Mouse (Mus musculus) heart, embryonic 10.5 days (tissue): ENCODE results near the gene Ccdc71. TPM values are rescaled to one million over a fixed set of nuclear protein-coding genes. Genes with fewer than 3 reads are reported as not detected.

ENCODE experiments used
- DNase-seq: peaks from one replicate; pipeline ENCODE4 v3.0.0-alpha.2; 2017; ENCODE audit warnings: low spot score
- H3K27ac ChIP-seq: fragments of 300-500 bp; sonication (generic); 2 replicates; pipeline ENCODE4 v1.5.1; 2016; ENCODE audit warnings: mild to moderate bottlenecking
- H3K27me3 ChIP-seq: fragments of 300-500 bp; sonication (generic); 2 replicates; pipeline ENCODE4 v1.6.1; 2016; ENCODE audit warnings: mild to moderate bottlenecking; ENCODE audit not compliant: poor library complexity, insufficient read depth, severe bottlenecking
- H3K36me3 ChIP-seq: fragments of 300-500 bp; sonication (generic); 2 replicates; pipeline ENCODE4 v1.6.1; 2016; ENCODE audit warnings: mild to moderate bottlenecking, moderate library complexity
- H3K4me1 ChIP-seq: fragments of 300-500 bp; sonication (generic); 2 replicates; pipeline ENCODE4 v1.6.1; 2016; ENCODE audit warnings: mild to moderate bottlenecking
- H3K4me3 ChIP-seq: fragments of 300-500 bp; sonication (generic); 2 replicates; pipeline ENCODE4 v1.5.1; 2016; ENCODE audit warnings: mild to moderate bottlenecking, moderate library complexity
- H3K9me3 ChIP-seq: fragments of 300-500 bp; sonication (generic); 2 replicates; pipeline ENCODE4 v1.6.1; 2016; ENCODE audit warnings: mild to moderate bottlenecking, moderate library complexity
- WGBS: fragments of 180-500 bp; shearing (Covaris S2); methylation state at CpG from one replicate; pipeline ENCODE4 v1.1.7; 2016; 5-methylcytosine and 5-hydroxymethylcytosine counted together
- polyA plus RNA-seq: library from polyadenylated mRNA; unstranded; fragments of >200 nt; fragmentation: Nextera tagmentation; extraction: Ambion mirVana; gene quantifications from 2 replicates; pipeline ENCODE4 v1.2.1, GENCODE M21; 2016

Gene Ccdc71
- polyA plus RNA-seq, 1 experiment from 2014 or later, result 61.1 TPM

DNA sequence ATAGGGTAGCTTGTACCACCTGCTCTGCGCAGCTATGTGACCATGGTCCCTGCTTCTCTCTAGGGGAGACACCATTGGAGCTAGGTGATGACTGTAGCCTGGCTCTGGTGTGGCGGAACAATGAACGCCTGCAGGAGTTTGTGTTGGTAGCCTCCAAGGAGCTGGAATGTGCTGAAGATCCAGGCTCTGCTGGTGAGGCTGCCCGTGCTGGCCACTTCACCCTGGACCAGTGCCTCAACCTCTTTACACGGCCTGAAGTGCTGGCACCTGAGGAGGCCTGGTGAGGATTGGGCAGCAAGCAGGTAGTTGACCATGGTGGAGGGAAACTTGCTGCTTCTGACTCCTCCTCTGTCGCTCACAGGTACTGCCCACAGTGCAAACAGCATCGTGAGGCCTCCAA is 38.9 kb downstream of the Ccdc71 start:
- 97% methylated on average over 7 of the region's 7 CpGs for WGBS
- H3K4me3 ChIP-seq, result no peak overlapping the region
- no peaks in the 10 kb centered on the region for H3K4me1 ChIP-seq
- no peaks in the 10 kb centered on the region for H3K27me3 ChIP-seq
- DNase-seq, result no peak
- peaks cover 92% of the 10 kb centered on the region for H3K36me3 ChIP-seq
- no peak overlapping the region for H3K27ac ChIP-seq
- H3K9me3 ChIP-seq, result no peaks in the 10 kb centered on the region

DNA sequence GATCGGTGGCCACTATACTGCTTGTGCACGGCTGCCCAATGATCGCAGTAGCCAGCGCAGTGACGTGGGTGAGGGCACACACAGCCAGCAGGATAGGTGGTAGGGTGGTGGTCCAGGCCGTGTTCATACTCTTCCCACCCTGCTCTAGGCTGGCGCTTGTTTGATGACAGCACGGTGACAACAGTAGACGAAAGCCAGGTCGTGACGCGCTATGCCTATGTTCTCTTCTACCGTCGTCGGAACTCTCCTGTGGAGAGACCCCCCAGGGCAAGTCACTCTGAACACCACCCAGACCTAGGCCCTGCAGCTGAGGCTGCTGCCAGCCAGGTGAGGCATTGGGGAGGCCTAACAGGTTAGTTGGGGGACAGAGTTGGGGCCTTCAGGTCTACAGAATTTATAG is 39.6 kb downstream of the Ccdc71 start:
- no peak overlapping the region for H3K4me3 ChIP-seq
- no peaks in the 10 kb centered on the region for H3K9me3 ChIP-seq
- no peak overlapping the region for H3K27ac ChIP-seq
- H3K27me3 ChIP-seq, result no peaks in the 10 kb centered on the region
- DNase-seq, result no peak
- WGBS, result 87% methylated on average over 15 of the region's 15 CpGs
- peaks cover 85% of the 10 kb centered on the region for H3K36me3 ChIP-seq
- H3K4me1 ChIP-seq, result no peaks in the 10 kb centered on the region

DNA sequence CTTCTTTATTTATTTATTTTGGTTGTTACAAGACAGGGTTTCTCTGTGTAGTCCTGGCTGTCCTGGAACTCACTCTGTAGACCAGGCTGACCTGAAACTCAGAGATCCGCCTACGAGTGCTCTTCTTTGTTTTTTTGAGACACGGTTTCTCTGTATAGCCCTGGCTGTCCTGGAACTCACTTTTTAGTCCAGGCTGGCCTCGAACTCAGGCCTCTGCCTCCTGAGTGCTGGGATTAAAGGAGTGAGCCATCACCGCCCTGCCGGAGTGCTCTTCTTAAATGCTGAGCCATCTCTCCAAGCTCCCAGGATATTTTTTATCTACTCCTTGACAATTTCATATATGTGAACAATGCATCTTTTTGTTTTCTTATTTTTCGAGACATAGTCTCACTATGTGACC is 46.6 kb downstream of the Ccdc71 start:
- peak; percentile 59 for DNase-seq
- peak overlapping the region; percentile 88; the same call in 1 of the 2 replicates for H3K27ac ChIP-seq
- no peaks in the 10 kb centered on the region for H3K27me3 ChIP-seq
- H3K36me3 ChIP-seq, result peaks cover 44% of the 10 kb centered on the region
- H3K4me1 ChIP-seq, result peaks cover 22% of the 10 kb centered on the region
- H3K4me3 ChIP-seq, result peak overlapping the region; percentile 89
- WGBS, result 84% methylated on average over 7 of the region's 7 CpGs
- H3K9me3 ChIP-seq, result no peaks in the 10 kb centered on the region

DNA sequence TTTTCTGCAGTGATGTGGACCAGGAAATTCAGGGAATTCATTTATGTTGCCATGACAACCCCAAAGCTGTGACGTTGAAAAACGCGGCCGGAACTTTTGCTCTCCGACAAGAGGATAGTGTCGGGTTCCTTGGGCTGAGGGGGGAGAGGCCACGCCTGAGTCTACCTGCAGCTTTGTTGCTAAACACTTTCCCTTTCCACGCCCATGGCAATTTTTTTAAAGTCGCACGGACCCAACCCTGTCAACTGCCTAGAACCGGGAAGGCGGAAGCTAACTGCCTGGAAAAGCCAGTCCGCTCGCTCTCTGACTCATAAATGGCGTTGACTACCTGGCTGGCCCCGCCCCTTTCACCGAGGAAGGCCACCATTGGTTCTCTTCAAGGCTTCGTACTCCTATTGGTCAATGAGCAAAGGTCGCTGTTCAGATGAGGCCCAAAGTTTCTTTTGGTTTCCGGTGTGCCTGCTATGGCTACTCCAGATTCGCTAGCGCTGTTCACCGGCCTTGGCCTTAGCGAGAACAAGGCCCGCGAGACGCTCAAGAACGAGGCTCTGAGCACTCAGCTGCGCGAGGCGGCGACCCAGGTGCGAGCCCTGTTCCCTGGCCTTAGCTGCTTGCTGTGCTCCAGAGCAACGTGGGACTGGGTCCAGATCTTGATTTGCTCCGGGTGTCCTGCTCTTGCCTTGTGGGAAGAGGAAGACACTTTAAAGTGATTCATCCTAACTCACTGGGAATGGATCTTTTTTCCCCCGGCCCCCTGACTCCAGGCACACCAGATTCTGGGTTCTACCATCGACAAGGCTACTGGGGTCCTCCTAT is 47.5 kb downstream of the Ccdc71 start, which contains the start of gene Qars:
Gene Qars (plus strand): TSS at position 88 of the 816 bp plus-strand sequence.
- H3K9me3 ChIP-seq, result no peaks in the 10 kb centered on the region
- WGBS, result 1% methylated on average over 37 of the region's 37 CpGs
- H3K27me3 ChIP-seq, result no peaks in the 10 kb centered on the region
- H3K4me3 ChIP-seq, result peak within 1 kb of the TSS; percentile 89
- DNase-seq, result peak; percentile 99
- H3K36me3 ChIP-seq, result peaks cover 45% of the 10 kb centered on the region
- peak within 1 kb of the TSS; percentile 88 for H3K27ac ChIP-seq
- H3K4me1 ChIP-seq, result peaks cover 22% of the 10 kb centered on the region

DNA sequence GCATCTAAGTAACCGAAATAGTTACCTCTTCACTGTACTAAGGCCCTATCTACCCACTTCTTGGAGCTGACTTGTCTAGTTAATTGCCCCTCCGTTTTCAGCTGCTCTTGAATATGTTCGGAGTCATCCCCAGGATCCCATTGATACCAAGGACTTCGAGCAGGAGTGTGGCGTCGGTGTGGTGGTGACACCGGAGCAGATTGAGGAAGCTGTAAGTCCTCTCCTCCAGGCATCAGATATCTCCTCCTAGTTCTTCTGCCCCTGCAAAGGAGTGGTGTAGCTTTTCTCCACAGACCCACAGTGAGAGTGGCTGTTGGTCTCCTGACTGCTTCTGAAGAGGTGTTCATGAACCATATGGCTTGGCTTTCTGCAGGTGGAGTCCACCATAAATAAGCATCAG is 48.4 kb downstream of the Ccdc71 start:
- Histone ChIP-seq H3K36me3 (peaks cover 46% of the 10 kb centered on the region), H3K9me3 (no peaks in the 10 kb centered on the region), H3K27me3 (no peaks in the 10 kb centered on the region), H3K4me3 (peak overlapping the region; percentile 89), H3K27ac (peak overlapping the region; percentile 88; the same call in 1 of the 2 replicates), H3K4me1 (peaks cover 22% of the 10 kb centered on the region)
- no peak for DNase-seq
- WGBS, result 82% methylated on average over 7 of the region's 7 CpGs

Other genes with a start within 250 kb of the Ccdc71 start
- gene Dag1, start 196.6 kb upstream of the Ccdc71 start, polyA plus RNA-seq, result 128 and 197 TPM in 2 replicates
- 21.4 and 24.2 TPM in 2 replicates for gene Nicn1, start 170.1 kb upstream of the Ccdc71 start, polyA plus RNA-seq
- gene Amt, start 163.7 kb upstream of the Ccdc71 start, polyA plus RNA-seq, result 15.3 and 16.1 TPM in 2 replicates
- gene Rhoa, start 154.4 kb upstream of the Ccdc71 start, polyA plus RNA-seq, result 277 and 285 TPM in 2 replicates
- 28.2 and 30.3 TPM in 2 replicates for gene Tcta, start 154.4 kb upstream of the Ccdc71 start, polyA plus RNA-seq
- 1,031 and 1,079 TPM in 2 replicates for gene Gpx1, start 121.6 kb upstream of the Ccdc71 start, polyA plus RNA-seq
- 114 and 122 TPM in 2 replicates for gene Usp4, start 112.7 kb upstream of the Ccdc71 start, polyA plus RNA-seq
- 0.34 TPM in 2 replicates for gene 1700102P08Rik, start 67.7 kb upstream of the Ccdc71 start, polyA plus RNA-seq
- 1.1 and 1.5 TPM in 2 replicates for gene Ccdc36, start 32.0 kb upstream of the Ccdc71 start, polyA plus RNA-seq
- gene BC048562, start 24.0 kb upstream of the Ccdc71 start, polyA plus RNA-seq, result not detected in 2 replicates
- 86.8 and 106 TPM in 2 replicates for gene Klhdc8b, start 1.1 kb downstream of the Ccdc71 start, polyA plus RNA-seq
- 46.3 and 57.4 TPM in 2 replicates for gene Lamb2, start 19.2 kb downstream of the Ccdc71 start, polyA plus RNA-seq
- 78.6 and 84.1 TPM in 2 replicates for gene Usp19, start 30.1 kb downstream of the Ccdc71 start, polyA plus RNA-seq
- 83.2 and 95.8 TPM in 2 replicates for gene Qars, start 47.2 kb downstream of the Ccdc71 start, polyA plus RNA-seq
- gene Qrich1, start 56.3 kb downstream of the Ccdc71 start, polyA plus RNA-seq, result 117 and 129 TPM in 2 replicates
- gene Impdh2, start 99.8 kb downstream of the Ccdc71 start, polyA plus RNA-seq, result 155 and 194 TPM in 2 replicates
- 50.5 and 58.6 TPM in 2 replicates for gene Ndufaf3, start 106.9 kb downstream of the Ccdc71 start, polyA plus RNA-seq
- gene Dalrd3, start 109.4 kb downstream of the Ccdc71 start, polyA plus RNA-seq, result 106 and 122 TPM in 2 replicates
- 99.6 and 105 TPM in 2 replicates for gene Wdr6, start 118.2 kb downstream of the Ccdc71 start, polyA plus RNA-seq
- 13.2 and 20.6 TPM in 2 replicates for gene P4htm, start 137.1 kb downstream of the Ccdc71 start, polyA plus RNA-seq
- 50.3 and 52.0 TPM in 2 replicates for gene Arih2, start 188.9 kb downstream of the Ccdc71 start, polyA plus RNA-seq
- gene Slc25a20, start 201.6 kb downstream of the Ccdc71 start, polyA plus RNA-seq, result 53.0 and 53.7 TPM in 2 replicates
- gene Prkar2a, start 228.8 kb downstream of the Ccdc71 start, polyA plus RNA-seq, result 26.5 and 29.1 TPM in 2 replicates